Mouse (Mus musculus) heart, postnatal 0 days (tissue): ENCODE results near the gene Ntm. TPM values are rescaled to one million over a fixed set of nuclear protein-coding genes. Genes with fewer than 3 reads are reported as not detected.

Source experiments
- ATAC-seq: fragments of 200-750 bp; cut with Nextera tagmentation; 2 replicates; pipeline ENCODE4 v1.8.0; 2017; ENCODE audit warnings: low read depth, moderate number of reproducible peaks, moderate library complexity; ENCODE audit not compliant: insufficient read depth
- DNase-seq: peaks from one replicate; pipeline ENCODE4 v3.0.0-alpha.2; 2016; ENCODE audit warnings: low spot score
- H3K27ac ChIP-seq: fragments of 300-500 bp; sonication (generic); 2 replicates; pipeline ENCODE4 v1.5.1; 2014; ENCODE audit warnings: low read depth, mild to moderate bottlenecking
- H3K27me3 ChIP-seq: fragments of 300-500 bp; sonication (generic); 2 replicates; pipeline ENCODE4 v1.6.1; 2014; ENCODE audit warnings: low read length, mixed read lengths; ENCODE audit not compliant: control insufficient read depth, insufficient read depth
- H3K36me3 ChIP-seq: fragments of 300-500 bp; sonication (generic); replicated peaks from 2 replicates; pipeline ENCODE4 v1.6.1; 2014; ENCODE audit warnings: low read length, mixed read lengths; ENCODE audit not compliant: control insufficient read depth, insufficient read depth
- H3K4me1 ChIP-seq: fragments of 300-500 bp; sonication (generic); 2 replicates; pipeline ENCODE4 v1.6.1; 2014; ENCODE audit warnings: antibody characterized with exemption; ENCODE audit not compliant: control insufficient read depth, insufficient read depth
- H3K4me2 ChIP-seq: fragments of 300-500 bp; sonication (generic); 2 replicates; pipeline ENCODE4 v1.6.1; 2014; ENCODE audit warnings: low read depth, mild to moderate bottlenecking, low read length, moderate library complexity
- H3K4me3 ChIP-seq: fragments of 300-500 bp; sonication (generic); 2 replicates; pipeline ENCODE4 v1.5.1; 2014; ENCODE audit warnings: low read depth, low read length
- H3K9ac ChIP-seq: fragments of 300-500 bp; sonication (generic); replicated peaks from 2 replicates; pipeline ENCODE4 v1.6.1; 2014; ENCODE audit warnings: low read depth, low read length, mixed read lengths
- H3K9me3 ChIP-seq: fragments of 300-500 bp; sonication (generic); replicated peaks from 2 replicates; pipeline ENCODE4 v1.6.1; 2016; ENCODE audit warnings: low read length; ENCODE audit not compliant: control insufficient read depth
- CTCF ChIP-seq: IDR thresholded peaks from 2 replicates; pipeline ENCODE4 v1.5.1; 2016; ENCODE audit warnings: antibody characterized with exemption, control low read depth, low read depth
- EP300 ChIP-seq: IDR thresholded peaks from 2 replicates; pipeline ENCODE4 v1.6.1; 2016; ENCODE audit warnings: antibody characterized with exemption, low read depth
- WGBS: fragments of 180-500 bp; shearing (Covaris S2); extraction: QIAGEN DNeasy Blood & Tissue Kit; methylation state at CpG from one replicate; pipeline ENCODE4 v1.1.7; 2014; 5-methylcytosine and 5-hydroxymethylcytosine counted together
- polyA plus RNA-seq: library from polyadenylated mRNA; unstranded; fragments of >200 nt; fragmentation: Nextera tagmentation; extraction: Ambion mirVana; gene quantifications from 2 replicates; pipeline ENCODE4 v1.2.1, GENCODE M21; 2015
- total RNA-seq: library from RNA; depleted of rRNA; stranded (reverse); fragments of >200 nt; gene quantifications from 2 replicates; pipeline ENCODE4 v1.2.3, GENCODE M21; 2014; ENCODE audit warnings: low replicate concordance

Gene Ntm
- total and polyA plus RNA-seq, 2 experiments from 2014 or later: 7.1 to 8.8 TPM

- Histone ChIP-seq H3K9me3 (no peaks in the 10 kb centered on the region), H3K9ac (no peak overlapping the region), H3K4me3 (no peak overlapping the region), H3K27ac (no peak overlapping the region), H3K4me1 (no peaks in the 10 kb centered on the region), H3K27me3 (no peaks in the 10 kb centered on the region), H3K4me2 (no peak overlapping the region), H3K36me3 (no peaks in the 10 kb centered on the region)
- 72% methylated on average over 7 of the region's 7 CpGs for WGBS
- DNase-seq (no peak), ATAC-seq (no peak)
- TF ChIP-seq CTCF (no peak), EP300 (no peak)
These were observed 183.2 kb downstream of the Ntm start for GRCm38 (mm10) chr9:29779739-29780138.

- Histone ChIP-seq H3K4me2 (no peak overlapping the region), H3K36me3 (no peaks in the 10 kb centered on the region), H3K9ac (no peak overlapping the region), H3K4me3 (no peak overlapping the region), H3K9me3 (no peaks in the 10 kb centered on the region), H3K27me3 (no peaks in the 10 kb centered on the region), H3K27ac (no peak overlapping the region), H3K4me1 (no peaks in the 10 kb centered on the region)
- DNase-seq (no peak), ATAC-seq (no peak)
- no peak for TF ChIP-seq EP300
- WGBS: 83% methylated on average over 3 of the region's 3 CpGs
These were observed 186.0 kb downstream of the Ntm start for GRCm38 (mm10) chr9:29776951-29777350.

GRCm38 (mm10) chr9:29776542-29776941, 186.4 kb downstream of the Ntm start:
- TF ChIP-seq EP300: no peak
- no peak for TF ChIP-seq CTCF
- no peaks in the 10 kb centered on the region for H3K36me3 ChIP-seq
- no peaks in the 10 kb centered on the region for H3K27me3 ChIP-seq
- no peak overlapping the region for H3K4me2 ChIP-seq
- DNase-seq (no peak), ATAC-seq (no peak)
- no peak overlapping the region for H3K4me3 ChIP-seq
- no peaks in the 10 kb centered on the region for H3K4me1 ChIP-seq
- WGBS: 61% methylated on average over 4 of the region's 4 CpGs
- no peak overlapping the region for H3K9ac ChIP-seq
- H3K27ac ChIP-seq: no peak overlapping the region
- H3K9me3 ChIP-seq: no peaks in the 10 kb centered on the region

- H3K9ac ChIP-seq: no peak overlapping the region
- H3K27ac ChIP-seq: no peak overlapping the region
- H3K4me2 ChIP-seq: no peak overlapping the region
- no peak overlapping the region for H3K4me3 ChIP-seq
- DNase-seq (no peak), ATAC-seq (no peak)
- no peaks in the 10 kb centered on the region; the same call in 1 of the 2 replicates for H3K4me1 ChIP-seq
- WGBS: 78% methylated on average over 4 of the region's 4 CpGs
- no peaks in the 10 kb centered on the region for H3K9me3 ChIP-seq
- no peaks in the 10 kb centered on the region for H3K36me3 ChIP-seq
- no peak for TF ChIP-seq CTCF
- TF ChIP-seq EP300: no peak
- H3K27me3 ChIP-seq: no peaks in the 10 kb centered on the region
These were observed 186.9 kb downstream of the Ntm start for GRCm38 (mm10) chr9:29776030-29776429.

- no peaks in the 10 kb centered on the region for H3K9me3 ChIP-seq
- H3K36me3 ChIP-seq: no peaks in the 10 kb centered on the region
- no peak overlapping the region for H3K4me2 ChIP-seq
- H3K4me3 ChIP-seq: no peak overlapping the region
- WGBS: 77% methylated on average over 11 of the region's 11 CpGs
- no peak overlapping the region for H3K9ac ChIP-seq
- H3K4me1 ChIP-seq: no peaks in the 10 kb centered on the region; the same call in 1 of the 2 replicates
- ATAC-seq (no peak), DNase-seq (no peak)
- H3K27ac ChIP-seq: no peak overlapping the region
- H3K27me3 ChIP-seq: no peaks in the 10 kb centered on the region
- no peak for TF ChIP-seq EP300
- no peak for TF ChIP-seq CTCF
These were observed 190.1 kb downstream of the Ntm start for GRCm38 (mm10) chr9:29772625-29773388.

- Histone ChIP-seq H3K27ac (no peak overlapping the region), H3K9ac (no peak overlapping the region), H3K4me1 (no peaks in the 10 kb centered on the region; the same call in 1 of the 2 replicates), H3K36me3 (no peaks in the 10 kb centered on the region), H3K4me3 (no peak overlapping the region), H3K27me3 (no peaks in the 10 kb centered on the region), H3K4me2 (no peak overlapping the region), H3K9me3 (no peaks in the 10 kb centered on the region)
- DNase-seq (no peak), ATAC-seq (no peak)
- TF ChIP-seq CTCF (no peak), EP300 (no peak)
- WGBS: 13% methylated on average over 5 of the region's 5 CpGs
These were observed 191.1 kb downstream of the Ntm start for GRCm38 (mm10) chr9:29771870-29772269.
